Mouse (Mus musculus): ENCODE results near the gene Vgll2. TPM values are rescaled to one million over a fixed set of nuclear protein-coding genes. Genes with fewer than 3 reads are reported as not detected.

Gene Vgll2
- total RNA-seq (2015), result not detected in 2 replicates
- total RNA-seq (2017), result not detected in 2 replicates

DNA sequence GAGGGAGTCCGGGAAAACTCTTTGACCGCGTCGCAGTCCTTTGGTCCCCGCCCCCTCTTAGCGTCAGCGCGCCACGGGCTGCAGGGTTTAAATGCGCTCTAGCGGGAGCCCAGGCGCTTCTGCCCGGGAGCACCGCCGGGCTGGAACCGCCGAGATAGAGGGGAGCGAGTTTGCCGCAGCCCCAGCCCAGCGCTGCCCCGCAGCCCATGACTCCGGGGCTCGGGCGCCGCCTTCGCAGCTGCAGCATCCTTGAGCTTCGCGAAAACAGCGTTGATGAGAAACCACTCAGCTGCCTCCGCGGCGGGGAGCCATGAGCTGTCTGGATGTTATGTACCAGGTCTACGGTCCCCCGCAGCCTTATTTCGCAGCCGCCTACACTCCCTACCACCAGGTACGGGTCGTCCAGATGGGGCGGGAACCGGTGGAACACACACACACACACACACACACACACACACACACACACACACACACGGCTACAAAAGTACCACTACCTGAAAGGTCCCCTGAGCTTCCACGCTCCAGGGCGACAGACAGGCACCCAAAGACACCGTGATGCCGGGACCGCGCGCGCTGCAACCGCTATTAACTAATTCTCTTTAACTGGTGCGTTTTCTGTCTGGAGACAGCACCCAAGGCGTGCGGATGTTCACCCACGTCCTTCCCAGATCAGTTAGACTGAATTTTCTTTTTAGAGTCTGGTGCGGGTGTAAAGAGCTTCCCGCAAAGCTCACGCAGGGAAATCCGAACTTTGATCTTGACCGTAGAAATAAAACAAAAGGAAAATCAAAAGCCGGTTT lies at the start of gene Vgll2:
Gene Vgll2, plus strand, starts transcription at position 90 of the 800 bp plus-strand sequence.
- ATAC-seq (ENCODE audit: poor library complexity, severe bottlenecking), result no peak

DNA sequence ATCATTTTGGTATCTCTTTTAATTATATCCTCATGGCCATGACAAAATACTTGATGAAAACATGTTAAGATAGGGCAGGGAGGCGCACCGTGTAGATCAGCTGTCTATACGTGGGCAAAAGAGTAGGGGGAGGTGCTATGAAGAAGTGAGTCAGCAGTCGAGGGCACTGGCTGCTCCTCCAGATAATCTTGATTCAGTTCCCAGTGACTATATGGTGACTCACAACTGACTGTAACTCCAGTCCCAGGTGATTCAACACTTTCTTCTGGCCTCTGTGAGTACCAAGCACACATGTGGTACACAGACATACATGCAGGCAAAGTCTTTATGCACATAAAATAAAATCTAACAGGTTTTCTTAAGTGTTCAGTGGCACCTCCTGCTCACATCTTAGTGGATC lies 47.2 kb upstream of the Vgll2 start:
- no peak for ATAC-seq (ENCODE audit: poor library complexity, severe bottlenecking)

DNA sequence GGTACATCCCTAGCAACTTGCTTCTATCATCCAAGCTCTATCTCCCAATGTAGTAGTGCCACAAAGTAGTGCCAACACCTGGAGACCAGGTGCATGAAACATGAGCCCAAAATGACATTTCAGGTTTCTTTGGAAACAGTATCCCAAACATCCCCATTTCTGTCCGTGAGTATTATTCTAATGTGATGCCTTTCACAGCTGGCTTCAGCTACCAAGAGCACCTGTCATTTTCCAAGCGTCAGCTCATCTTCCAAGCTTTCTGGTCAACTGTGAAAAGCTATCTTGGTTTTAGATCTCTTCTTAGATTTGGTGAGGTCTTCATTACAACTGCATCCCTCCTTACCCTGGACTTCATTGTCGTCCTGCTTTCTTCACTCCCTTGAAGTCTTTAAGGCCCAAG lies 46.7 kb upstream of the Vgll2 start:
- ATAC-seq (ENCODE audit: poor library complexity, severe bottlenecking), result no peak

GRCm38 (mm10) chr10:51981651-51982050 lies 40.7 kb upstream of the Vgll2 start:
- ATAC-seq (ENCODE audit: poor library complexity, severe bottlenecking), result no peak

DNA sequence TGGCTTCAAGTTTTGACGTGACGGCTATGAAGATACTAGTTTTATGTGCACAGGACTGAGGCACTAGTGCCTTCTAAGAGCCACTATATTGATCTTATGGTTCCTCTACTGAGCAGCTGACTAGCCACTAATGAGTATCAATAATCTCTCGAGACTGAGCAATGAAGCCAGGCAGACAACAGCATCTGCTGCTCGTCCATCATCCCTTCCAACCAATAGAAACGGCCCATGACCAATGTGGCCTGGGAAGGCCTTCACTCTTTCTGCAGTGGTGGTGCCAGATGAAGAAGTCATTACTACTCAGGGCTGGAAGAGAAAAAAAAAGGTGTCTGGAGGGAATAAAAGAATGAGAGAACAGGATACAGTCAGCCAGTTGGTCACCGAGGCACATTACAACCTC lies 39.9 kb upstream of the Vgll2 start:
- ATAC-seq (ENCODE audit: poor library complexity, severe bottlenecking), result no peak

DNA sequence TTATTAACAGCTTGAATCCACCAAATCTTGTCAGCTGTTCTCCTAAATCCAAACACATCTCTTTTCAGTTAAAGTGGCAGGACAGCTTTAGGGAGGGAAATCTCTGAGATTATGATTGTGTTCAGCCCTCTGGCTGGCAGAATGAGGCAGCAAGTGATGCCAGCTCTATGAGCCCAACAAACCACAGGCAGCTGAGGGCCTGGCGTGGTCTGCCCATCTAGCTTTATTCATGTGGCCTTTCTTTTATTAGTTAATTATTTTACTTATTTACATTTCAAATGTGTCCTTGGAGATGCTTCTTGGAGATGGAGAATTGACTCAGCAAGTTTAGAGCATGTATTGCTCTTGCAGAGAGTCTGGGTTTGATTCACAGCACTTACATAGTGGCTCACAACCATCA lies 3.8 kb upstream of the Vgll2 start:
- ATAC-seq (ENCODE audit: poor library complexity, severe bottlenecking), result no peak

GRCm38 (mm10) chr10:52021231-52021630 lies 1.1 kb upstream of the Vgll2 start:
- no peak for ATAC-seq (ENCODE audit: poor library complexity, severe bottlenecking)

- no peak for ATAC-seq (ENCODE audit: poor library complexity, severe bottlenecking)
These were observed 437 bp upstream of the Vgll2 start for GRCm38 (mm10) chr10:52021736-52022394.

- no peak for ATAC-seq (ENCODE audit: poor library complexity, severe bottlenecking)
These were observed 1.1 kb downstream of the Vgll2 start for GRCm38 (mm10) chr10:52023213-52024052.

GRCm38 (mm10) chr10:52024053-52024410 lies 1.7 kb downstream of the Vgll2 start:
- ATAC-seq (ENCODE audit: poor library complexity, severe bottlenecking), result no peak

- ATAC-seq (ENCODE audit: poor library complexity, severe bottlenecking), result no peak
These were observed 3.0 kb downstream of the Vgll2 start for GRCm38 (mm10) chr10:52025291-52025690.

GRCm38 (mm10) chr10:52025821-52026220 lies 3.5 kb downstream of the Vgll2 start:
- ATAC-seq (ENCODE audit: poor library complexity, severe bottlenecking), result no peak

- no peak for ATAC-seq (ENCODE audit: poor library complexity, severe bottlenecking)
These were observed 5.1 kb downstream of the Vgll2 start for GRCm38 (mm10) chr10:52027161-52028035.

DNA sequence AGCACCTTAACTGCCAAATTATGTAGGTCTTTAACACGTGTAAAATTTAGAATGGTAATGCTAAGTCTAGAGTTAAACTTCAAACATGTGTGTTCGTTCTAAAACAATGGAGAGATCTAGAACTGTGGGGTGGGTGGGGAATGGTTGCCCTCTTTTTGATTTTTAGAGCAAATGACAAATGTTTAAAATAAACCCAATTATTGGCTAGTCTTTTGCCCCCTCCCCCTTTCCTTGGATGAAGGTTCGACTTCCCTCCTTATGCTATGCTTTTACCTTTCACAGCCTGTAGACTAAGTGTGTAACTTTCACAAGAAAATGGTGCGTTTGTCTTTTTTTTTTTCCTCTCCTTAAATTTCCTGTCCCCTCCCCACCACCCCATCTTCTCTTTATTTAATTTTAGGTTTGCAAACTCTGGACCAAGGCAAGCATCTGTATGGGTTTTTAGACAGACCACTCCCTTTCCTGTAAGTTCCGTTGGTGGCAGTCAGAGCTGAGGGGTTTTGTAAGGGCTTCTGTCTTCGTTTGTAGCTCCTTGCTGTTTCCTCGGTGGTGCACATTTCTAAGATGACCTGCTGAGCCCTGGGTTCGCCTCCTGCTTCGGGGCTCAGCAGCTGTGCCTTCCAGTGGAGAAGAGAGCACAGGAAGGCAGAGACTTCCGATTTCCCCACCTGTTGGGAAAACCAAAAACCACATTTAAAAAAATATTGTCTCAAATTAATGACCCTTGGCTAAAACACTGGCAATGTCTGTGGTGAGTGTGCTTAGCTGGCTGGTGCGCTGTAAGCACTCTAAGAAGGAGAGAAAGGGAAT lies 6.5 kb downstream of the Vgll2 start:
- no peak for ATAC-seq (ENCODE audit: poor library complexity, severe bottlenecking)

DNA sequence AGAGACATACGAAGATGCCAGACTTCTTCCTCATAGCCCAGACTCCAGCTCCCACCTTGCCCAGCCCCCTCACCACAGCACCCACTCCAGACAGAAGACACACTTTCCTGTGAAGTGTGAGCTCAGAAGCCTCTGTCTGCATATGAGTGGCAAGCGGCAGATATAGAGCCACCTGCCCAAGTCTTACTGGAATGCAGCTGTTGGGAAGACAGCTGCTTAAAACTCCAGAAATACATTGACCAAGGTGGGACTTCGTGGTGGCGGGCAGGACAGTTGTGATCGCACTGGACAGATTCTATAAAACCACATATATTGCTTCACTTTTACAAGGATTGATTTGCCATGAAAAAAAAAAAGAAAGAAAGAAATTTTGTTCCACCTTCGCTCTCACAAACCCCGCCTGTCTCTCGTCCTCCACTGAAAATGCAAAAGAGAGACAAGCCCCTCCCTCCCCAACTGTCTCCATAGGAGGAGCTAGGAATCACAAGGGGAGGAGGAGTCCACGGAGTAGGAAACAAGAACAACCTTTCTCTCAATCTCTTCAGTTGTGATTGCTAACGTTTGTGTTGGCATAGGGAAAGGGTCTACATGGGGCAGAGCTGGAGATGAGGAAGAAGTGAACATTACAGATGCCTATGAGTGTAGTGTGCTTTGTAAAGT lies 7.2 kb downstream of the Vgll2 start:
- ATAC-seq (ENCODE audit: poor library complexity, severe bottlenecking), result no peak

DNA sequence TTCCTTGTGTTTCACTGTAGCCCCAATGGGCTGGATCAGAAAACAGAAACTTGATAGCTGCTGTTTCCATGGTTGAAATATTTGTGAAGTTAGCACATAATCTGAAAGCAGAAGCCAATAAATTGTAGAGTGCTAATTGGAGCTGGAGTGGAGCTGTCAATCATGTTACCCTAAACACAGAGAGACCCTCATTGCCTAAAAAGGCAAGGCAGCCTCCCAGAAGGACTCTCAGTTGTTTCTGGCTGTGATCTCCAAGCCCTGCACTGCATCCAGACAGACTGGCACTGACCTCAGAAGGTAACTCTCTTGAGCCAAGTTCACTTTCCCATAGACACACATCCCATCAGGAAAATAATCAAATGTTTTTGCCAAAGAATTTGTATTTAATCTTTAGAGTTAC lies 11.4 kb downstream of the Vgll2 start:
- ATAC-seq (ENCODE audit: poor library complexity, severe bottlenecking), result no peak

DNA sequence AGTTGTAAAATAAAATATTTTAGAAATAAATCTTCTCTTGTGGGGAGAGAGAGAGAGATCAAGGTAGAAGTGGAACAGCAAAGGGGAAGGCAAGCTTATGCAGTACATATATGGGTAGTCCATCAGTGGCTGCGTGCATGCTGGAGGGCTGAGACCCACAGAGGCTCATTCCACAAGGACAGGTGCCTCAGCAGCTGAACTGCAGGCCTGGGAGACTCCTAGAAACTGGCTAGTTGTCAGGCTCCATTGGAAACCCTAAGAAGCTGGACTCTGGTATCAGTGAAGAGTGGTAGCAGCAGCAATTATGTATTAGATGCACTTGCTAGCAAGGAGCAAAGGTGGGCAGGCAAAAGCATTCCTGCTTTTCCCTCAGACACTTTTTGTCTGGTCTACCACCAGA lies 17.1 kb downstream of the Vgll2 start:
- ATAC-seq (ENCODE audit: poor library complexity, severe bottlenecking), result no peak

DNA sequence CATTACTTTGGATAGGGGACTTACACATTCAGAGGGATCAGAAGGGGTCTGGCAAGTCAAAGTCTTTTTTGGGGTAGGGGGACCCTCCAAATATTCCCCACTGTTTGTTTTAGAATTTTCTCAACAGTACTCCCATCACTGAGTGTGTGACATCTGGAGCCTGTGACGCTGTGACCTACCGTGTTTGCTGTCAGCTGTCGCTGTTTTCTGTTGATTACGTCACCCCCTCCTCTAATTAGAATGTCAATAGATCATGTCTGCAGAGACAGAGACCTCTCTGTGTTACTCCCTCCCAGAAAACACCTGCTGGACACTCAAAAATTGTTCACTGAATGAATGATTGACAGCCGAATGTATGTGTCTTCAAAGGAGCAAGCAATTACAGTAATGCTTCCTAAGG lies 20.8 kb downstream of the Vgll2 start:
- ATAC-seq (ENCODE audit: poor library complexity, severe bottlenecking), result no peak

DNA sequence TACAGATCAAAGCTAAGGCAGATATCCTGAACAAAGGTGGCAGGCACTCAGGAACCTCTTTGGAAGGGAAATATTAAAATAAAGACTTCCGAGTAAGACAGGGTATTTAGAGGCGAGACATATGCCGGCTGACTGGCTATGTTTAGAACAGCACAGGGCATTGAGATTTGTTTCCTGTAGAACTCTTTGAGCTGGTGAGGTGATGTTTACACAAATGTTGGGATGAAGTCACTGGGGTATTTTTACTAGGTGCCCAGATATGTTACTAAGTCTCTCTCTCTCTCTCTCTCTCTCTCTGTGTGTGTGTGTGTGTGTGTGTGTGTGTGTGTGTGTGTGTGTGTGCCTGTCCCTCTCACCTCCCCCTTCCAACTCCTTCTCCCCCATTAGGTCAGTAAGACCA lies 26.0 kb downstream of the Vgll2 start:
- ATAC-seq (ENCODE audit: poor library complexity, severe bottlenecking), result no peak

Measured in megakaryocyte, adult 5-6 weeks (primary cell).